Mouse (Mus musculus) lung, adult 2 months (tissue): ENCODE measurements at regions not wholly inside any gene's neighbourhood (a gene's known extent, or its start where the extent isn't known, plus 50 kb on each side); places are given as distances from the start of the nearest gene placed in this dataset.

Experiments
- CTCF ChIP-seq: fragments of 200-500 bp; IDR thresholded peaks from 2 replicates; pipeline ENCODE4 v1.5.1; 2011; ENCODE audit warnings: mild to moderate bottlenecking, low read length, control low read depth; ENCODE audit not compliant: insufficient read depth
- POLR2A ChIP-seq: fragments of 200-500 bp; IDR thresholded peaks from 2 replicates; pipeline ENCODE4 v1.6.1; 2011; ENCODE audit warnings: low read depth, mild to moderate bottlenecking, control low read depth, low read length, borderline replicate concordance; ENCODE audit errors: extremely low read depth

DNA sequence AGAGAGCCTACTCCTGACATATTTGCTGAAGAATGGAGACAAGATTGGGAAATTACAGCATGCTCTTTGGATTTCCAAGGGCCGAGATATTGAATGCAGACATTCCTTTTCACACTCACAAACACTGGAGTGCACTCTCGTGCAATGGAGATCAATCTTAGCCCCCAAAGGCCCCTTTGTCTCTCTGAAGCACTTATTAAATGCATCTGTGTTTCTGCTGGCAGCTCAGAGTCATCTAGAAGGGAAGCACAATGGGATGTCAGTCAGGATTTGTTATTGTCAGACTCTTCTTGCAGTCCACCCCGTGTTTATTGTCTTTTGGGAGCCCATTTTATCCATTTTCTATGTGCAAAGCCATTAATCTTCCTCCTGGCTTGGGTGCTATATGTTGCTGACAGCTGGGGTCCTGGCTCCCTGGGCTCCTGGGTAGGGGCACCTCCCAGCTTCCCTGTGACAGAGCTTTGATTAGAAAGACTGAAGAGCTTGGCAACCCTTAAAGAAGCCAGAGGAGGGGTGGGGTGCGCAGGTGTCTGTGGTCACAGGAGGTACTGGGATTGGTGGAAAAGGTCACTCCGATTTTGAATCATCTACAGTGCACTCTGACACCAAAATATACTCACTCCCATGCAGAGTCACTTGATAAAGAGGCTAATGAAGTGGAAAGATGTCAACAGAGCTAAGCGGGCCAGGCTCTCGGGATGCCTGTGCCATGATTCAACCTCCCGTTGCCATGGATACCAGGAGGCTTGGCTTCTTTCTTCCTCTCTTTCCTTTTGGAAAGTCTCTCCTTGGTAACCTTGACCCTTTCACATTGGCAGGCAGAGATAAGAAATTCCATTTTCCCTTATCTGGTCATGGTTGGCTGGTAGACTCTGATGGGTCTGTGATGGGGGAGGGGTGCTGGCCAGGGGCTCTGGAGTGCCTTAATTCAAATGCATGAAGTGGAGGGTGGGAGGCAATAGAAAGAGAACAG lies 220.8 kb upstream of the Ppp2r3a start:
- TF ChIP-seq CTCF (no peak), POLR2A (no peak)
